Mouse (Mus musculus) bone marrow macrophage, adult 2 months (primary cell): ENCODE measurements at regions not wholly inside any gene's neighbourhood (a gene's known extent, or its start where the extent isn't known, plus 50 kb on each side); places are given as distances from the start of the nearest gene placed in this dataset.

Experiments used
- CTCF ChIP-seq: IDR thresholded peaks from 2 replicates; pipeline ENCODE4 v1.5.1; 2012; ENCODE audit warnings: low read depth, mild to moderate bottlenecking, low read length, moderate library complexity
- POLR2A ChIP-seq: IDR thresholded peaks from 2 replicates; pipeline ENCODE4 v1.6.1; 2012; ENCODE audit warnings: mild to moderate bottlenecking, low read depth, low read length, borderline replicate concordance

DNA sequence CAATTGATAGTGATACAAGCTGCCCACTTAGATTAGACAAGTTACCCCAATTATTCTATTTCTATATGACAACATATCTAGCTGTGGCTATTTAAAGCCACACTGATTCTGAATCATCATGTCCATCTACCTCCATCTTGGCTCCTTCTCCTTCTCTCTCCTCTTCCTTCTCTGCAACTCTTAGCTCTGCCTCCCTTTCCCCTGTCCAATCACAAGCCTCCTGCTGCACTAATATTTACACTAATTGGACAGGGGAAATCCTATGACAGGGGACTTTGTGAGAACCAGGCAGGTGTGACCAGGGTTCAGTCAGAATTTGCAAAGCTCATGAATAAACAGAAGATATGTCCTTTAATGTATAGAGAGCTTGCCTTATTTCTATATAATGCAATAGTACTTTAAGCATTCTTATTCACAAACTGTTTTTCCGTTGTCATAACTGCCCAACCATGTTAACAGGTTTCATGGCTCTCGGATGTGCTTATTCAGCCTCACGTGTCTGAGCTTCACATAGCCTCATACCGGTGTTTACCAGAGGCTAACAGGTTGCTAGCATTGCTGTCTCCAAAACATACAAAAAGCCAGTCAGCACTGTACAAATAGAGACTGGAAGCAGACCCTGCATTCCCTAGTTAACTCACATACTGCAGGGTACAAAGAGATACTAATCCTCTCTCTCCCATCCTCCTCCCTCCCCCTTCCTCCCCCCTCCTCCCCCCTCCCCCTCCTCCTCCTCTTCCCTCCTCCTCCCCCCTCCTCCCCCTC, 50.2 kb upstream of the Nemp2 start:
- TF ChIP-seq POLR2A (no peak), CTCF (no peak)
